Mouse (Mus musculus) brain, embryonic 14.5 days (tissue): ENCODE measurements around the gene Agbl1.

ENCODE experiments used
- CTCF ChIP-seq: fragments of 200-500 bp; IDR thresholded peaks from 2 replicates; pipeline ENCODE4 v1.5.1; 2012; ENCODE audit warnings: inconsistent platforms, mild to moderate bottlenecking, moderate library complexity, borderline replicate concordance; ENCODE audit not compliant: insufficient read depth, insufficient read length; ENCODE audit errors: extremely low read depth
- POLR2A ChIP-seq: fragments of 200-500 bp; IDR thresholded peaks from 2 replicates; pipeline ENCODE4 v1.6.1; 2012; ENCODE audit warnings: mild to moderate bottlenecking, inconsistent platforms, borderline replicate concordance; ENCODE audit not compliant: poor library complexity, insufficient read depth, insufficient read length, severe bottlenecking; ENCODE audit errors: extremely low read depth

- TF ChIP-seq POLR2A: no peak
- TF ChIP-seq CTCF: no peak
Observed at GRCm38 (mm10) chr7:77087266-77087665, 857.6 kb downstream of the Agbl1 start.
